ENCODE assay signal across 8 mouse cellular contexts in genomic region chr10:63023121-63023748, GRCm38 (mm10). TPM values are rescaled to one million over a fixed set of nuclear protein-coding genes. Genes with fewer than 3 reads are reported as not detected.
A peak's percentile ranks its signal among the peaks of the same experiment; 100 is the strongest.
DNase-seq lines count a peak whose midpoint lies in the region; ATAC-seq and TF ChIP-seq lines count a peak whose summit lies in the region.

No protein-coding gene starts in this region.

- peak; percentile 62 for DNase-seq in MEL (ENCODE audit: low read depth, low spot score)
- DNase-seq in cerebellum, adult 18-20 months, result peak; percentile 66 to 73
- DNase-seq in layer of hippocampus, postnatal 14 days (ENCODE audit: low spot score in 2 of 2), result peak; percentile 64 to 69
- peak; percentile 46 for DNase-seq in lung, postnatal 25 days (ENCODE audit: low spot score)
- DNase-seq in retina, postnatal 7 days (ENCODE audit: low read depth, low spot score), result peak; percentile 46
- peak; percentile 24 for DNase-seq in urinary bladder, postnatal 10 days (ENCODE audit: low spot score)

- H3K27me3 ChIP-seq in MEL (ENCODE audit: control insufficient read depth in 1 of 2, insufficient read depth in 2 of 2, low read length in 2 of 2), result no peaks in the 10 kb centered on the region

- H3K79me2 ChIP-seq in MEL (ENCODE audit: control insufficient read depth, insufficient read depth, low read length, poor library complexity), result peaks cover 43% of the 10 kb centered on the region

- H3K36me3 ChIP-seq in MEL (ENCODE audit: control insufficient read depth in 1 of 2, insufficient read depth in 2 of 2, low read length in 2 of 2), result peaks cover 3 to 29% of the 10 kb centered on the region in 2 experiments; a peak in 3 of 4 replicates

- H3K4me1 ChIP-seq in MEL (ENCODE audit: control insufficient read depth in 1 of 2, insufficient read depth in 2 of 2, low read length in 2 of 2), result peaks cover 2 to 12% of the 10 kb centered on the region in 2 experiments

- no peak for TF ChIP-seq EP300 in MEL (IDR thresholded peaks at IDR 0.05; ENCODE audit: low read depth in 1 of 2, low read length in 2 of 2)

- TF ChIP-seq RAD21 in MEL (IDR thresholded peaks at IDR 0.05; ENCODE audit: low read depth, low read length), result no peak

- TF ChIP-seq CTCF in MEL (IDR thresholded peaks at IDR 0.05 in 2 of 3, conservative IDR thresholded peaks at IDR 0.05 in 1 of 3; ENCODE audit: control insufficient read depth in 1 of 3, insufficient read depth in 1 of 3, low read depth in 2 of 3, low read length in 3 of 3, poor library complexity in 1 of 3, severe bottlenecking in 1 of 3), result no peak

- peak; percentile 55 for ATAC-seq in frontal cortex, adult (ENCODE audit: low TSS enrichment)
- peak; percentile 2 to 30; a peak in 2 of 4 replicates for ATAC-seq in hematopoietic stem cell, adult 5-6 weeks (replicated peaks in 1 of 2; ENCODE audit: insufficient read depth in 1 of 2, low FRiP score in 2 of 2, low TSS enrichment in 1 of 2, low read depth in 1 of 2, poor library complexity in 2 of 2, severe bottlenecking in 2 of 2)

- H3K9ac ChIP-seq in MEL (ENCODE audit: control insufficient read depth, low read depth, low read length, poor library complexity, severe bottlenecking), result peak overlapping the region; percentile 98

- H3K4me3 ChIP-seq in MEL (ENCODE audit: control insufficient read depth in 1 of 2, insufficient read depth in 1 of 2, low read depth in 2 of 2, low read length in 2 of 2), result peak overlapping the region; percentile 91 to 97

- H3K27ac ChIP-seq in MEL (ENCODE audit: control insufficient read depth, low read depth, low read length), result peak overlapping the region; percentile 97

- no peak for TF ChIP-seq POLR2A in MEL (IDR thresholded peaks at IDR 0.05; ENCODE audit: control insufficient read depth in 1 of 2, insufficient read depth in 1 of 2, low read depth in 1 of 2, low read length in 2 of 2, poor library complexity in 1 of 2)

- H3K9me3 ChIP-seq in MEL (replicated peaks; ENCODE audit: insufficient read depth, low read length), result no peaks in the 10 kb centered on the region

TF ChIP-seq in MEL, 35 proteins besides CTCF, POLR2A, EP300 and RAD21:
- TF ChIP-seq USF2 (IDR thresholded peaks at IDR 0.05; ENCODE audit: borderline replicate concordance in 1 of 2, insufficient read depth in 1 of 2, low read depth in 1 of 2, low read length in 2 of 2), result no peak
- TF ChIP-seq MAZ (IDR thresholded peaks at IDR 0.05; ENCODE audit: low read depth, low read length), result peak; percentile 35; the same call in 1 of the 2 replicates
TF ChIP-seq in MEL: peak in this region for 1.

RNA-seq across cellular contexts. Expression of gene Hnrnph3, which starts 0.8 kb away (rescaled TPM):
- total RNA-seq in MEL (2012; rRNA removed), result 11.5 and 16.0 TPM in 2 replicates
- 10 to 100 TPM in 1 of 2 experiments, not detected in 1; 62.4 TPM for polyA plus RNA-seq in MEL (2012; ENCODE audit: insufficient read depth in 1 of 2, insufficient read length in 2 of 2, low read depth in 1 of 2, low replicate concordance in 2 of 2, missing spikeins in 1 of 2)
- 77.9 and 95.4 TPM in 2 replicates for total RNA-seq in hematopoietic stem cell, adult 5-6 weeks (2017)
- 10 to 100 TPM; 31.0 to 39.5 TPM for total RNA-seq in layer of hippocampus, postnatal 14 days (2021)

RNA-seq across cellular contexts. Expression of gene Pbld2, which starts 0.9 kb away (rescaled TPM):
- total RNA-seq in MEL (2012; rRNA removed), result 0.13 and 0.15 TPM in 2 replicates
- under 1 TPM in 1 of 2 experiments, not detected in 1; 0.15 TPM for polyA plus RNA-seq in MEL (2012; ENCODE audit: insufficient read depth in 1 of 2, insufficient read length in 2 of 2, low read depth in 1 of 2, low replicate concordance in 2 of 2, missing spikeins in 1 of 2)
- total RNA-seq in hematopoietic stem cell, adult 5-6 weeks (2017), result 0.19 and 3.2 TPM in 2 replicates
- total RNA-seq in layer of hippocampus, postnatal 14 days (2021), result 1 to 10 TPM; 1.8 to 3.0 TPM

RNA-seq across cellular contexts. Expression of gene Pbld1, which starts 36.7 kb away (rescaled TPM):
- total RNA-seq in MEL (2012; rRNA removed), result 0.50 and 0.95 TPM in 2 replicates
- polyA plus RNA-seq in MEL (2012; ENCODE audit: insufficient read depth in 1 of 2, insufficient read length in 2 of 2, low read depth in 1 of 2, low replicate concordance in 2 of 2, missing spikeins in 1 of 2), result under 1 TPM in 1 of 2 experiments, not detected in 1; 0.47 TPM
- 2.4 and 3.6 TPM in 2 replicates for total RNA-seq in hematopoietic stem cell, adult 5-6 weeks (2017)
- total RNA-seq in layer of hippocampus, postnatal 14 days (2021), result under 1 TPM; 0.21 to 0.48 TPM

RNA-seq across cellular contexts. Expression of gene Rufy2, which starts 43.2 kb away (rescaled TPM):
- 1.2 and 1.8 TPM in 2 replicates for total RNA-seq in MEL (2012; rRNA removed)
- 1 to 10 TPM in 1 of 2 experiments, not detected in 1; 2.6 TPM for polyA plus RNA-seq in MEL (2012; ENCODE audit: insufficient read depth in 1 of 2, insufficient read length in 2 of 2, low read depth in 1 of 2, low replicate concordance in 2 of 2, missing spikeins in 1 of 2)
- 11.3 and 22.8 TPM in 2 replicates for total RNA-seq in hematopoietic stem cell, adult 5-6 weeks (2017)
- total RNA-seq in layer of hippocampus, postnatal 14 days (2021), result 10 to 100 TPM; 68.9 to 74.6 TPM

Comparison
In these comparisons a context has a peak if more than half of its experiments do, and no peak if none do; other contexts are left out.
1. Peak in every context shown above with its lines: DNase-seq, ATAC-seq, H3K4me3 ChIP-seq and H3K27ac ChIP-seq.